ENCODE assay signal across 8 mouse cellular contexts in genomic region chr10:127165654-127166403, GRCm38 (mm10). TPM values are rescaled to one million over a fixed set of nuclear protein-coding genes. Genes with fewer than 3 reads are reported as not detected.
A peak's percentile ranks its signal among the peaks of the same experiment; 100 is the strongest.
DNase-seq lines count a peak whose midpoint lies in the region; ATAC-seq and TF ChIP-seq lines count a peak whose summit lies in the region.

No protein-coding gene starts in this region.

- TF ChIP-seq CTCF in small intestine, adult 2 months (IDR thresholded peaks at IDR 0.05; ENCODE audit: extremely low read depth, insufficient read length, insufficient replicate concordance, low read depth, low read length) = no peak

- peak; percentile 77; the same call in 1 of the 2 replicates for TF ChIP-seq POLR2A in small intestine, adult 2 months (IDR thresholded peaks at IDR 0.05; ENCODE audit: low read depth, low read length)

- H3K27ac ChIP-seq in forebrain, embryonic 11.5 days (ENCODE audit: low read depth, low read length) = no peak overlapping the region
- H3K27ac ChIP-seq in intestine, embryonic 15.5 days = peak overlapping the region; percentile 84
- peak overlapping the region; percentile 94 for H3K27ac ChIP-seq in small intestine, adult 2 months (ENCODE audit: insufficient read depth, low read depth, low read length)

- H3K4me1 ChIP-seq in forebrain, embryonic 11.5 days (replicated peaks; ENCODE audit: control insufficient read depth, insufficient read depth, low read length) = peaks cover 21% of the 10 kb centered on the region; the same call in 1 of the 2 replicates
- peaks cover 22% of the 10 kb centered on the region for H3K4me1 ChIP-seq in intestine, embryonic 15.5 days (replicated peaks)
- H3K4me1 ChIP-seq in small intestine, adult 2 months (ENCODE audit: control insufficient read depth, insufficient read depth, insufficient read length, low read length) = peaks cover 18% of the 10 kb centered on the region

- intact Hi-C loops in left cerebral cortex, postnatal 36 days (cut with DNase I) = loop anchor here (2.0 to 5.0 kb wide), 2 partner anchors 43 to 89 kb away; partner anchors contain the start of gene Agap2

- WGBS in forebrain, embryonic 11.5 days = under 1% methylated on average over 53 of the region's 56 CpGs
- WGBS in intestine, embryonic 15.5 days = under 1% methylated on average over 56 of the region's 56 CpGs
- WGBS in small intestine, adult 2 months = under 1% methylated on average over 56 of the region's 56 CpGs

- peak overlapping the region; percentile 53 for H3K4me3 ChIP-seq in forebrain, embryonic 11.5 days (ENCODE audit: low read depth, low read length)
- H3K4me3 ChIP-seq in intestine, embryonic 15.5 days (replicated peaks) = peak overlapping the region; percentile 66
- H3K4me3 ChIP-seq in small intestine, adult 2 months (ENCODE audit: low read depth, low read length) = peak overlapping the region; percentile 76

- no peaks in the 10 kb centered on the region for H3K36me3 ChIP-seq in forebrain, embryonic 11.5 days (ENCODE audit: control insufficient read depth, insufficient read depth, low read length)
- no peaks in the 10 kb centered on the region for H3K36me3 ChIP-seq in intestine, embryonic 15.5 days
- peaks cover 28% of the 10 kb centered on the region for H3K36me3 ChIP-seq in small intestine, adult 2 months (ENCODE audit: control insufficient read depth, insufficient read depth, low read length)

- H3K27me3 ChIP-seq in forebrain, embryonic 11.5 days (ENCODE audit: control insufficient read depth, insufficient read depth, low read length) = peaks cover 46% of the 10 kb centered on the region
- H3K27me3 ChIP-seq in intestine, embryonic 15.5 days (replicated peaks) = peaks cover 34% of the 10 kb centered on the region
- no peaks in the 10 kb centered on the region for H3K27me3 ChIP-seq in small intestine, adult 2 months (ENCODE audit: control insufficient read depth, insufficient read depth, low read length)

- DNase-seq in left cerebral cortex, postnatal 36 days (ENCODE audit: low spot score in 2 of 2) = peak; percentile 64 to 79
- no peak for DNase-seq in left cerebral cortex, adult 8-10 months (ENCODE audit: low spot score in 2 of 2)
- peak; percentile 86 for DNase-seq in brain, adult 2 months (ENCODE audit: low read depth, low spot score)
- peak; percentile 77 for DNase-seq in forebrain, embryonic 11.5 days (ENCODE audit: low spot score)
- DNase-seq in lung, postnatal 4 days = peak; percentile 60 to 64
- DNase-seq in gastrocnemius, adult 8-10 months (ENCODE audit: low spot score in 2 of 2) = no peak

- H3K9me3 ChIP-seq in forebrain, embryonic 11.5 days (ENCODE audit: control insufficient read depth, low read length) = no peaks in the 10 kb centered on the region
- no peaks in the 10 kb centered on the region for H3K9me3 ChIP-seq in intestine, embryonic 15.5 days

- peak overlapping the region; percentile 97 for H3K4me2 ChIP-seq in forebrain, embryonic 11.5 days (ENCODE audit: low read depth, low read length, severe bottlenecking)
- peak overlapping the region; percentile 99 for H3K4me2 ChIP-seq in intestine, embryonic 15.5 days (replicated peaks)

- peak overlapping the region; percentile 68 for H3K9ac ChIP-seq in forebrain, embryonic 11.5 days (ENCODE audit: low read length)
- H3K9ac ChIP-seq in intestine, embryonic 15.5 days = peak overlapping the region; percentile 62

- peak; percentile 67 for ATAC-seq in forebrain, embryonic 11.5 days (replicated peaks; ENCODE audit: low FRiP score)
- ATAC-seq in intestine, embryonic 15.5 days = peak; percentile 60

RNA-seq across cellular contexts. Expression of gene B4galnt1, which starts 0.8 kb away (rescaled TPM):
- total RNA-seq in left cerebral cortex, postnatal 36 days (2021) = 100 to 1,000 TPM; 116 to 122 TPM
- 100 to 1,000 TPM; 105 to 118 (median 112) TPM for total RNA-seq in left cerebral cortex, adult 8-10 months (2022)
- 7.8 and 8.4 TPM in 2 replicates for polyA plus RNA-seq in forebrain, embryonic 11.5 days (2014; fragmentation: Nextera tagmentation; extraction: Ambion mirVana)
- polyA plus RNA-seq in intestine, embryonic 15.5 days (2015; fragmentation: Nextera tagmentation; extraction: Ambion mirVana) = 52.5 and 55.2 TPM in 2 replicates
- 228 and 484 TPM in 2 replicates for polyA plus RNA-seq in small intestine, adult 2 months (2012; rRNA removed)
- total RNA-seq in gastrocnemius, adult 8-10 months (2022) = under 1 TPM; 0.29 to 0.70 (median 0.38) TPM

RNA-seq across cellular contexts. Expression of gene Slc26a10, which starts 14.6 kb away (rescaled TPM):
- total RNA-seq in left cerebral cortex, postnatal 36 days (2021) = 1 to 10 TPM; 1.8 to 4.4 TPM
- 1 to 10 TPM; 5.8 to 7.4 (median 6.9) TPM for total RNA-seq in left cerebral cortex, adult 8-10 months (2022)
- polyA plus RNA-seq in forebrain, embryonic 11.5 days (2014; fragmentation: Nextera tagmentation; extraction: Ambion mirVana) = 0.93 and 1.1 TPM in 2 replicates
- 0.98 and 1.1 TPM in 2 replicates for polyA plus RNA-seq in intestine, embryonic 15.5 days (2015; fragmentation: Nextera tagmentation; extraction: Ambion mirVana)
- polyA plus RNA-seq in small intestine, adult 2 months (2012; rRNA removed) = 0.56 and 0.85 TPM in 2 replicates
- total RNA-seq in gastrocnemius, adult 8-10 months (2022) = 1 to 10 TPM; 1.8 to 4.1 (median 2.7) TPM

RNA-seq across cellular contexts. Expression of gene Arhgef25, which starts 24.1 kb away (rescaled TPM):
- 100 to 1,000 TPM; 173 to 176 TPM for total RNA-seq in left cerebral cortex, postnatal 36 days (2021)
- 100 to 1,000 TPM; 153 to 178 (median 174) TPM for total RNA-seq in left cerebral cortex, adult 8-10 months (2022)
- polyA plus RNA-seq in forebrain, embryonic 11.5 days (2014; fragmentation: Nextera tagmentation; extraction: Ambion mirVana) = 31.6 and 33.5 TPM in 2 replicates
- 46.8 and 50.4 TPM in 2 replicates for polyA plus RNA-seq in intestine, embryonic 15.5 days (2015; fragmentation: Nextera tagmentation; extraction: Ambion mirVana)
- polyA plus RNA-seq in small intestine, adult 2 months (2012; rRNA removed) = 8.8 and 10.4 TPM in 2 replicates
- total RNA-seq in gastrocnemius, adult 8-10 months (2022) = 10 to 100 TPM in 1 of 4 experiments, 1 to 10 TPM in 3; 7.1 to 12.1 (median 9.0) TPM

RNA-seq across cellular contexts. Expression of gene Dtx3, which starts 29.7 kb away (rescaled TPM):
- 100 to 1,000 TPM; 195 to 221 TPM for total RNA-seq in left cerebral cortex, postnatal 36 days (2021)
- 100 to 1,000 TPM; 211 to 218 (median 216) TPM for total RNA-seq in left cerebral cortex, adult 8-10 months (2022)
- 157 and 170 TPM in 2 replicates for polyA plus RNA-seq in forebrain, embryonic 11.5 days (2014; fragmentation: Nextera tagmentation; extraction: Ambion mirVana)
- polyA plus RNA-seq in intestine, embryonic 15.5 days (2015; fragmentation: Nextera tagmentation; extraction: Ambion mirVana) = 70.6 and 75.4 TPM in 2 replicates
- 24.0 and 35.3 TPM in 2 replicates for polyA plus RNA-seq in small intestine, adult 2 months (2012; rRNA removed)
- total RNA-seq in gastrocnemius, adult 8-10 months (2022) = 10 to 100 TPM; 22.1 to 27.1 (median 23.2) TPM

RNA-seq across cellular contexts. Expression of gene Os9, which starts 44.9 kb away (rescaled TPM):
- total RNA-seq in left cerebral cortex, postnatal 36 days (2021) = 100 to 1,000 TPM; 118 to 119 TPM
- total RNA-seq in left cerebral cortex, adult 8-10 months (2022) = 100 to 1,000 TPM; 112 to 130 (median 122) TPM
- polyA plus RNA-seq in forebrain, embryonic 11.5 days (2014; fragmentation: Nextera tagmentation; extraction: Ambion mirVana) = 51.1 and 57.9 TPM in 2 replicates
- 93.0 and 104 TPM in 2 replicates for polyA plus RNA-seq in intestine, embryonic 15.5 days (2015; fragmentation: Nextera tagmentation; extraction: Ambion mirVana)
- 59.8 and 117 TPM in 2 replicates for polyA plus RNA-seq in small intestine, adult 2 months (2012; rRNA removed)
- total RNA-seq in gastrocnemius, adult 8-10 months (2022) = 10 to 100 TPM in 2 of 4 experiments, 1 to 10 TPM in 2; 7.4 to 13.9 (median 10.8) TPM

Comparison
In these comparisons a context has a peak if more than half of its experiments do, and no peak if none do; other contexts are left out.
1. DNase-seq: peak in left cerebral cortex, postnatal 36 days (2 of 2), brain, adult 2 months (single experiment), forebrain, embryonic 11.5 days (single experiment) and lung, postnatal 4 days (2 of 2); none in left cerebral cortex, adult 8-10 months (0 of 2) and gastrocnemius, adult 8-10 months (0 of 2).
2. RNA of gene B4galnt1, which starts 0.8 kb away (total RNA-seq): 116 to 122 TPM in left cerebral cortex, postnatal 36 days and 105 to 118 TPM in left cerebral cortex, adult 8-10 months; 0.29 to 0.70 TPM in gastrocnemius, adult 8-10 months; every median in the first group is over 10 times any median in the second.
3. RNA of gene Arhgef25, which starts 24.1 kb away (total RNA-seq): 153 to 178 TPM in left cerebral cortex, adult 8-10 months and 173 to 176 TPM in left cerebral cortex, postnatal 36 days; 7.1 to 12.1 TPM in gastrocnemius, adult 8-10 months; every median in the first group is over 10 times any median in the second.
4. Peak in every context shown above with its lines, with median percentiles within 50 percentile points of each other: H3K4me3 ChIP-seq.